Comparison of ENCODE assay signal across 7 mouse cellular contexts in genomic region chr9:69505611-69506010, GRCm38 (mm10). TPM values are rescaled to one million over a fixed set of nuclear protein-coding genes. Genes with fewer than 3 reads are reported as not detected.
A peak's percentile ranks its signal among the peaks of the same experiment; 100 is the strongest.
DNase-seq lines count a peak whose midpoint lies in the region; ATAC-seq and TF ChIP-seq lines count a peak whose summit lies in the region.

No protein-coding gene starts in this region.

- H3K36me3 ChIP-seq in lung, embryonic 14.5 days (ENCODE audit: insufficient read depth), result no peaks in the 10 kb centered on the region

- H3K4me3 ChIP-seq in lung, embryonic 14.5 days (ENCODE audit: low read depth, low read length), result no peak overlapping the region

- peaks cover 13% of the 10 kb centered on the region for H3K27me3 ChIP-seq in lung, embryonic 14.5 days (ENCODE audit: insufficient read depth, low read length)

- WGBS in lung, embryonic 14.5 days, result 11% methylated on average over 7 of the region's 7 CpGs

- H3K9me3 ChIP-seq in lung, embryonic 14.5 days (ENCODE audit: low read depth, low read length), result no peaks in the 10 kb centered on the region

- ATAC-seq in lung, embryonic 14.5 days (ENCODE audit: insufficient read depth), result no peak
- no peak for ATAC-seq in frontal cortex, adult (ENCODE audit: low TSS enrichment)

- H3K9ac ChIP-seq in lung, embryonic 14.5 days, result no peak overlapping the region

- H3K27ac ChIP-seq in lung, embryonic 14.5 days (ENCODE audit: low read depth), result no peak overlapping the region

- TF ChIP-seq CTCF in lung, embryonic 14.5 days (IDR thresholded peaks at IDR 0.05; ENCODE audit: low read depth), result peak; percentile 81

- H3K4me1 ChIP-seq in lung, embryonic 14.5 days (ENCODE audit: insufficient read depth), result no peaks in the 10 kb centered on the region

- no peak overlapping the region for H3K4me2 ChIP-seq in lung, embryonic 14.5 days

- DNase-seq in kidney, adult 18-20 months, result peak; percentile 13
- DNase-seq in kidney, adult 11 months, result no peak
- DNase-seq in 416B (ENCODE audit: low read depth), result peak; percentile 57
- peak; percentile 54 for DNase-seq in B cell, adult 2 months
- peak; percentile 57 to 72 for DNase-seq in cerebellum, postnatal 14 days
- peak; percentile 81 for DNase-seq in lung, embryonic 14.5 days

RNA-seq across cellular contexts. Expression of gene Anxa2, which starts 52.2 kb away (rescaled TPM):
- polyA plus RNA-seq in lung, embryonic 14.5 days (2014; fragmentation: Nextera tagmentation; extraction: Ambion mirVana), result 474 and 484 TPM in 2 replicates
